Mouse (Mus musculus) G1E (cell line): ENCODE measurements around the gene Efcab2.

Experiments
- CTCF ChIP-seq: IDR thresholded peaks from 2 replicates; pipeline ENCODE4 v1.5.1; 2012; ENCODE audit warnings: low read depth, low read length, inconsistent platforms, mixed read lengths
- GATA2 ChIP-seq: IDR thresholded peaks from 2 replicates; pipeline ENCODE4 v1.6.1; 2012; ENCODE audit warnings: low read depth, low read length, inconsistent platforms, borderline replicate concordance

GRCm38 (mm10) chr1:178468280-178468679, 62.4 kb downstream of the Efcab2 start:
- TF ChIP-seq CTCF = no peak; the same call in 1 of the 2 replicates
- TF ChIP-seq GATA2 = no peak
